Mouse (Mus musculus) megakaryocyte, embryonic 14.5 days (primary cell): Measurements from ENCODE around the gene Fam189b.

Experiments
- FLI1 ChIP-seq: IDR thresholded peaks from 2 replicates; pipeline ENCODE4 v1.6.1; 2012; ENCODE audit warnings: low read length, inconsistent platforms, mixed read lengths
- GATA1 ChIP-seq: IDR thresholded peaks from 3 replicates; pipeline ENCODE4 v1.6.1; 2012; ENCODE audit warnings: mixed read lengths, low read length, inconsistent platforms, borderline replicate concordance

DNA sequence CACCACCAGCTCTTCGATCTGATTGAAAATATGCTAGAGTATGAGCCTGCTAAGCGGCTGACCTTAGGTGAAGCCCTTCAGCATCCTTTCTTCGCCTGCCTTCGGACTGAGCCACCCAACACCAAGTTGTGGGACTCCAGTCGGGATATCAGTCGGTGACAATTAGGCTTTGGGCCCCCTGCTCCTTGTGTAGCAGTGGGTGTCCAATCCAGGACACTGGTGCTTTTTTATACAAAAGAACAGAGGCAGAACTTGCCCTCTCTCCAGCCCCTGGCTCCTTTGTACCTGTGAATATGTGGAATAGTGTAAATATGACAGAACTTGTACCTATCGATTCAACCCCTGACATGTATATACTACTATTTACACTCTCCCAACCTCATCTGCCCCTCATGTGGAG is 6.5 kb upstream of the Fam189b start:
- TF ChIP-seq GATA1 (no peak), FLI1 (no peak)
